Mouse (Mus musculus) stomach, postnatal 0 days (tissue): ENCODE measurements around the gene Rhbdl2. TPM values are rescaled to one million over a fixed set of nuclear protein-coding genes. Genes with fewer than 3 reads are reported as not detected.

Source experiments
- ATAC-seq: fragments of 200-750 bp; cut with Nextera tagmentation; 2 replicates; pipeline ENCODE4 v1.8.0; 2017; ENCODE audit not compliant: low FRiP score, low TSS enrichment
- DNase-seq: peaks from one replicate; pipeline ENCODE4 v3.0.0-alpha.2; 2016; ENCODE audit warnings: low spot score
- H3K27ac ChIP-seq: fragments of 300-500 bp; sonication (generic); replicated peaks from 2 replicates; pipeline ENCODE4 v1.5.1; 2014; ENCODE audit warnings: mild to moderate bottlenecking, control low read depth
- H3K27me3 ChIP-seq: fragments of 300-500 bp; sonication (generic); 2 replicates; pipeline ENCODE4 v1.6.1; 2014; ENCODE audit warnings: low read length; ENCODE audit not compliant: control insufficient read depth, insufficient read depth
- H3K36me3 ChIP-seq: fragments of 300-500 bp; sonication (generic); 2 replicates; pipeline ENCODE4 v1.6.1; 2014; ENCODE audit warnings: low read length, mixed read lengths; ENCODE audit not compliant: control insufficient read depth, insufficient read depth
- H3K4me1 ChIP-seq: fragments of 300-500 bp; sonication (generic); replicated peaks from 2 replicates; pipeline ENCODE4 v1.6.1; 2014; ENCODE audit warnings: antibody characterized with exemption; ENCODE audit not compliant: control insufficient read depth, insufficient read depth
- H3K4me2 ChIP-seq: fragments of 300-500 bp; sonication (generic); replicated peaks from 2 replicates; pipeline ENCODE4 v1.6.1; 2014; ENCODE audit warnings: low read depth, mild to moderate bottlenecking, control low read depth, moderate library complexity
- H3K4me3 ChIP-seq: fragments of 300-500 bp; sonication (generic); 2 replicates; pipeline ENCODE4 v1.5.1; 2014; ENCODE audit warnings: low read depth, low read length, control low read depth
- H3K9ac ChIP-seq: fragments of 300-500 bp; sonication (generic); 2 replicates; pipeline ENCODE4 v1.6.1; 2014; ENCODE audit warnings: mild to moderate bottlenecking, low read length, control low read depth, mixed read lengths
- H3K9me3 ChIP-seq: fragments of 300-500 bp; sonication (generic); 2 replicates; pipeline ENCODE4 v1.6.1; 2016; ENCODE audit warnings: low read length; ENCODE audit not compliant: control insufficient read depth
- CTCF ChIP-seq: IDR thresholded peaks from 2 replicates; pipeline ENCODE4 v1.5.1; 2016; ENCODE audit warnings: antibody characterized with exemption, low read depth, mild to moderate bottlenecking, moderate library complexity
- EP300 ChIP-seq: optimal IDR thresholded peaks from 2 replicates; pipeline ENCODE3; 2016; ENCODE audit warnings: antibody characterized with exemption
- WGBS: fragments of 180-500 bp; shearing (Covaris S2); extraction: QIAGEN DNeasy Blood & Tissue Kit; methylation state at CpG from one replicate; pipeline ENCODE4 v1.1.7; 2014; 5-methylcytosine and 5-hydroxymethylcytosine counted together
- polyA plus RNA-seq: library from polyadenylated mRNA; unstranded; fragments of >200 nt; fragmentation: Nextera tagmentation; extraction: Ambion mirVana; gene quantifications from 2 replicates; pipeline ENCODE4 v1.2.1, GENCODE M21; 2015

Rhbdl2 gene
- polyA plus RNA-seq: 9.5 and 11.0 TPM in 2 replicates

GRCm38 (mm10) chr4:123787191-123787985, at the start of gene Rhbdl2:
Gene Rhbdl2 (plus strand): TSS chr4:123787874.
- Histone ChIP-seq H3K27me3 (no peaks in the 10 kb centered on the region), H3K9me3 (no peaks in the 10 kb centered on the region), H3K27ac (peak within 1 kb of the TSS; percentile 59; the same call in 1 of the 2 replicates), H3K36me3 (no peaks in the 10 kb centered on the region), H3K9ac (peak within 1 kb of the TSS; percentile 48), H3K4me3 (peak within 1 kb of the TSS; percentile 30), H3K4me2 (peak within 1 kb of the TSS; percentile 52), H3K4me1 (0 out of 2 replicates have a peak, but pooled peaks cover 2% of the 10 kb centered on the region)
- 23% methylated on average over 12 of the region's 12 CpGs for WGBS
- DNase-seq (peak; percentile 89), ATAC-seq (peak; percentile 96)
- TF ChIP-seq CTCF (peak; percentile 15; the same call in 1 of the 2 replicates), EP300 (no peak)

- Histone ChIP-seq H3K9me3 (no peaks in the 10 kb centered on the region), H3K36me3 (peaks cover 17% of the 10 kb centered on the region), H3K9ac (no peak overlapping the region), H3K27me3 (no peaks in the 10 kb centered on the region), H3K4me2 (no peak overlapping the region), H3K4me1 (no peaks in the 10 kb centered on the region), H3K27ac (no peak overlapping the region), H3K4me3 (no peak overlapping the region)
- DNase-seq (no peak), ATAC-seq (no peak)
- WGBS: 91% methylated on average over 4 of the region's 4 CpGs
- TF ChIP-seq EP300 (no peak), CTCF (no peak)
Measured at GRCm38 (mm10) chr4:123738708-123739107, 49.0 kb upstream of the Rhbdl2 start.

GRCm38 (mm10) chr4:123742891-123743290, 44.8 kb upstream of the Rhbdl2 start:
- ATAC-seq (no peak), DNase-seq (no peak)
- no peak overlapping the region for H3K27ac ChIP-seq
- peaks cover 13% of the 10 kb centered on the region for H3K36me3 ChIP-seq
- no peak overlapping the region for H3K4me3 ChIP-seq
- no peaks in the 10 kb centered on the region for H3K27me3 ChIP-seq
- TF ChIP-seq EP300 (no peak), CTCF (no peak)
- no peaks in the 10 kb centered on the region for H3K4me1 ChIP-seq
- no peak overlapping the region for H3K9ac ChIP-seq
- 81% methylated on average over 1 of the region's 1 CpGs for WGBS
- H3K9me3 ChIP-seq: no peaks in the 10 kb centered on the region
- H3K4me2 ChIP-seq: no peak overlapping the region

- Histone ChIP-seq H3K4me3 (no peak overlapping the region), H3K36me3 (peaks cover 6% of the 10 kb centered on the region; the same call in 1 of the 2 replicates), H3K9me3 (no peaks in the 10 kb centered on the region), H3K4me1 (no peaks in the 10 kb centered on the region), H3K27ac (no peak overlapping the region), H3K9ac (no peak overlapping the region), H3K4me2 (no peak overlapping the region), H3K27me3 (no peaks in the 10 kb centered on the region)
- no peak for ATAC-seq
- TF ChIP-seq EP300: no peak
- TF ChIP-seq CTCF: peak; percentile 16; the same call in 1 of the 2 replicates
- 88% methylated on average over 4 of the region's 4 CpGs for WGBS
- no peak for DNase-seq
Measured at GRCm38 (mm10) chr4:123745221-123745775, 42.4 kb upstream of the Rhbdl2 start.

- Histone ChIP-seq H3K27me3 (no peaks in the 10 kb centered on the region), H3K4me1 (no peaks in the 10 kb centered on the region), H3K27ac (peak overlapping the region; percentile 93), H3K4me2 (peak overlapping the region; percentile 95), H3K9me3 (no peaks in the 10 kb centered on the region), H3K4me3 (peak overlapping the region; percentile 94), H3K9ac (peak overlapping the region; percentile 92), H3K36me3 (no peaks in the 10 kb centered on the region)
- ATAC-seq (no peak), DNase-seq (no peak)
- WGBS: 8% methylated on average over 10 of the region's 10 CpGs
- TF ChIP-seq EP300: no peak
- 0 out of 2 replicates have a peak, but pooled peaks have one; percentile 14 for TF ChIP-seq CTCF
Measured at GRCm38 (mm10) chr4:123748726-123749415, 38.8 kb upstream of the Rhbdl2 start.
